Mouse (Mus musculus): Measurements from ENCODE around the gene Olfr1349. TPM values are rescaled to one million over a fixed set of nuclear protein-coding genes. Genes with fewer than 3 reads are reported as not detected.
"Not testable (repeated sequence)": the region's sequence is repeated elsewhere in the genome, so short reads cannot be mapped to it uniquely, and the experiment has no call there.

Gene Olfr1349
- not detected for polyA plus RNA-seq (2017; shearing (Covaris generic))

GRCm38 (mm10) chr7:6522850-6523249 lies at the start of gene Olfr1349:
Olfr1349 (minus strand) TSS chr7:6522950.
- ATAC-seq: no peak

DNA sequence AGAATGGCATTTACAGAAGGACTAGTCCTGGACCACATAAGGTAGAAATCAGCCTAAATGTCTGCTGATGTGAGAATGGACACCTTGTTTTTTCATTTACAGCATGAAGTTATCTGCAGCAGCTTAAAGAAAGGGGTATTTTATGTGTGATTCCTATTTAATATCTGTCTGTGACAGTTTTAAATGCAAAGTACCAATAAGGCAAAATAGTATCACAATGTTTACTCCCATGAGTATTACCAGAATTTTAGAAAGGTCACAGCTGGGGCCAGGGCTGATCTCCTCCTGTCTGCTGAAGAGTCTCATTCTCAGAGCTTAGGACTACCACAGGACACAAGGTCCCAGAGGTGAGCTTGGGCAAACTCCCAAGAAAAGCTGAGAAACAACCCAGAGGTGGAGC lies 41.8 kb upstream of the Olfr1349 start, which contains the start of gene Olfr1350:
Gene Olfr1350 (plus strand): TSS at position 301 of the 400 bp plus-strand sequence.
- ATAC-seq: no peak

DNA sequence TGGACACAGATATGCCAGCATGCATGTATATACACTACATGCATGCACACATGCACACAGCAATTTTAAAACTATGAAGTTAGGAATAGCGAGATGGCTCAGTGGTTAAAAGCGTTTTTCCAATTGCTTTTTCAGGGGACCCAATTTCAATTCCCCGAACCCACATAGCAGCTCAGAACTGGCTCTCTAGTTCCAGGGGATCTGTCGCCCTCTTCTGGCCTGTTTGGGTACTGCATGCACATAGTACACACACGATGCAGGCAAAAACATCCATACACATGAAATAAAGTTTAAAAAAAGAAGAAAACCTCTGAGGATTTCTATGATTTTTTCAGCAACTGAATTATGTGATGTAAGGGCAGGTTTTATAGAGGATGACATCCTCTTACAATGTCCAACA lies 3.4 kb upstream of the Olfr1349 start:
- no peak for ATAC-seq

DNA sequence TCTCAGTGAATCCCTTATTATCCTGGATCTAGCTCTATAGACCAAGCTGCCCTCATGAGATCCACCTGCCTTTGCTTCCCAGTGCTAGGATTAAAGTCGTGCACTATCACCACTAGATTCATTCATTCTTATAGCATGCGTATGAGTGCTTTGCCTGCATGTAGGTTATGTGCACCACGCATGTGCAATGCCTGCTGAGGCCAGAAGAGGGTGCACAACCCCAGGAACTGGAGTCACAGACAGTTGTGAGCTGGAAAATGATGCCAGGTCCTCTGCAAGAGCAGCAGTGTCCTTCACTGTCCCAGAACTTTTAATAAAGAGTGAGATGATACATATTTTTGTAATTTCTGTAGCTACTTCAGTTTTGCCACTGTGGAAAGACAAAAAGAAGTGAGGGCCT lies 2.3 kb upstream of the Olfr1349 start:
- no peak for ATAC-seq

GRCm38 (mm10) chr7:6521666-6522065 lies 1.1 kb downstream of the Olfr1349 start:
- no peak for ATAC-seq

GRCm38 (mm10) chr7:6508648-6509047 lies 14.1 kb downstream of the Olfr1349 start, which contains the start of gene Olfr1348:
Olfr1348 (minus strand) TSS chr7:6508748.
- ATAC-seq: no peak

- no peak for ATAC-seq
Measured at GRCm38 (mm10) chr7:6499655-6500054, 23.1 kb downstream of the Olfr1349 start, which contains the start of gene Olfr1347. Olfr1347 (minus strand) TSS chr7:6499755.

- ATAC-seq: no peak
Measured at GRCm38 (mm10) chr7:6486841-6487240, 35.9 kb downstream of the Olfr1349 start, which contains the start of gene Olfr5. Olfr5 (minus strand) TSS chr7:6486941.

DNA sequence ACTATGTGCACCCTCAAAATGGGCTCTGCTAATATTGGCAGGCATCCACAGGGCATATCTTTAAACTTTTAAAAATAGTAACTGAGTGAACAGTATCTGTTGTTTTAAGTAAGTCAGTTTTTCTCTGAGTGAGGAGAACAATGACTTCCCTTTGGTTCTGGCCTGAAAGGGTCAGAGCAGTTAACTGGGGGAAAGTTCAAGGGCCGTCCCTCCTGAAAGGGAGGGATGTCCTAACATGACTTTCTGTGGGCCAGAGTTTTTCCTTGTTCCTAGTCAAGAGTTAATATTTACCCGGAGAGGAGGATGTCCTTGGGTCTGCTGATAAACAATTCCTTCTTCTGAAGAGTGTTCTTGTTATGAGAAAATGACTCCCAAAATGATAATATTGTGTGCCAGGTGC lies 45.1 kb downstream of the Olfr1349 start:
- not testable (repeated sequence) for ATAC-seq

GRCm38 (mm10) chr7:6466951-6467350 lies 55.8 kb downstream of the Olfr1349 start, which contains the start of gene Olfr1346:
Olfr1346 (plus strand) TSS chr7:6467101.
- ATAC-seq: no peak

Other genes starting within 250 kb of the Olfr1349 start
- 1 to 10 TPM; 4.1 to 4.6 TPM for gene Zfp667, start 236.4 kb downstream of the Olfr1349 start, polyA plus RNA-seq (2017; shearing (Covaris generic))
- 1 to 10 TPM in 1 of 2 experiments, not detected in 1; 1.1 TPM for gene Zfp583, start 191.7 kb downstream of the Olfr1349 start, polyA plus RNA-seq (2017; shearing (Covaris generic))
- gene Gm3854, start 179.2 kb downstream of the Olfr1349 start, polyA plus RNA-seq (2017; shearing (Covaris generic)): under 1 TPM; 0.24 to 0.31 TPM
- gene Zfp78, start 159.7 kb downstream of the Olfr1349 start, polyA plus RNA-seq (2017; shearing (Covaris generic)): 1 to 10 TPM; 1.8 to 2.4 TPM
- 1 to 10 TPM; 1.9 to 5.9 TPM for gene Zfp28, start 139.7 kb downstream of the Olfr1349 start, polyA plus RNA-seq (2017; shearing (Covaris generic))
- gene Smim17, start 124.2 kb downstream of the Olfr1349 start, polyA plus RNA-seq (2017; shearing (Covaris generic)): not detected
- not detected for gene Gm20715, start 112.7 kb downstream of the Olfr1349 start, polyA plus RNA-seq (2017; shearing (Covaris generic))
- gene Olfr1344, start 84.3 kb downstream of the Olfr1349 start, polyA plus RNA-seq (2017; shearing (Covaris generic)): not detected
- gene Olfr1336, start 66.8 kb downstream of the Olfr1349 start, polyA plus RNA-seq (2017; shearing (Covaris generic)): under 1 TPM in 1 of 2 experiments, not detected in 1; 0.11 TPM
- not detected for gene Olfr1346, start 55.8 kb downstream of the Olfr1349 start, polyA plus RNA-seq (2017; shearing (Covaris generic))
- gene Olfr5, start 36.0 kb downstream of the Olfr1349 start, polyA plus RNA-seq (2017; shearing (Covaris generic)): not detected
- gene Olfr1347, start 23.2 kb downstream of the Olfr1349 start, polyA plus RNA-seq (2017; shearing (Covaris generic)): not detected
- under 1 TPM in 1 of 2 experiments, not detected in 1; 0.95 TPM for gene Olfr1348, start 14.2 kb downstream of the Olfr1349 start, polyA plus RNA-seq (2017; shearing (Covaris generic))
- not detected for gene Olfr1350, start 41.9 kb upstream of the Olfr1349 start, polyA plus RNA-seq (2017; shearing (Covaris generic))
- gene Zim1, start 173.5 kb upstream of the Olfr1349 start, polyA plus RNA-seq (2017; shearing (Covaris generic)): not detected
- gene Peg3, start 207.5 kb upstream of the Olfr1349 start, polyA plus RNA-seq (2017; shearing (Covaris generic)): not detected
- not detected for gene Usp29, start 207.6 kb upstream of the Olfr1349 start, polyA plus RNA-seq (2017; shearing (Covaris generic))

Measured in activated CD4-positive, CD25-positive, alpha-beta regulatory T cell, adult 4 months (primary cell).